Mouse (Mus musculus) CH12.LX (cell line): ENCODE results near the gene Borcs8.

ENCODE experiments used
- MAZ ChIP-seq: IDR thresholded peaks from 2 replicates; pipeline ENCODE4 v1.6.1; 2012; ENCODE audit warnings: low read depth, mild to moderate bottlenecking, inconsistent platforms, low read length, improper control_type of control experiment, moderate library complexity
- POLR2A ChIP-seq: IDR thresholded peaks from 2 replicates; pipeline ENCODE4 v1.6.1; 2011; ENCODE audit warnings: low read depth, mild to moderate bottlenecking, improper control_type of control experiment, low read length
- UBTF ChIP-seq: IDR thresholded peaks from 2 replicates; pipeline ENCODE4 v1.6.1; 2012; ENCODE audit warnings: low read depth, mild to moderate bottlenecking, inconsistent platforms, low read length, improper control_type of control experiment, moderate library complexity

DNA sequence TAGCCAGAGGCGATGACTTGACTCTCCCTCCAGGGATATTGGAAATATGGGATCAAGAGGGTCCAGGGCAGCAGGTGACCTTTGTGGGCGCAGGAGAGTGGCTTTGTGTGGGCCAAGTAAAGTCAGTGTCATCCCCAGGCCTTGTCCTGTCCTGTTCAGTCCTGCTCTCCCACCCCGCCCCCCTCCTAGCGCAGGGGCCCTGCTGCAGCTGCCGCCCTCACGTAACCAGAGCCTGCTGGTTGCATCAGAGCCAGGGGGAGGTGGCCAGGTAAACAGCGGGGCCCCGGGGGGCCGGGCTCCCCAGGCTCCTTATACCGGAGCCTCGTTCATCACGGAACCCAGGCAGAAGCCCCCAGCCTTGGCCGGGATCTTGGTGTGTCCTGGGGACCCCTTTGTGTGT lies 10.9 kb downstream of the Borcs8 start:
- TF ChIP-seq MAZ (peak; percentile 89), POLR2A (no peak), UBTF (no peak)
